In genomic region chr13:115231981-115232380, GRCm38 (mm10) we compare ENCODE assay signal across 18 mouse cellular contexts.
"Had no signal": no experiment of that assay in that cellular context is flagged by ENCODE, and none has a peak within 500 bp of the region (broad histone marks: within the 10 kb centered on the region; RNA-seq: fewer than 3 reads in every experiment).

No protein-coding gene starts in this region.

- H3K27ac ChIP-seq: midbrain, embryonic 10.5 days; neural tube, embryonic 13.5 days; neural tube, embryonic 15.5 days; stomach, embryonic 15.5 days; stomach, postnatal 0 days had no signal

- H3K9me3 ChIP-seq: midbrain, embryonic 10.5 days; neural tube, embryonic 13.5 days; neural tube, embryonic 15.5 days; stomach, embryonic 15.5 days had no signal

- H3K4me2 ChIP-seq: lung, embryonic 14.5 days; neural tube, embryonic 13.5 days; neural tube, embryonic 15.5 days; stomach, embryonic 15.5 days had no signal

- H3K36me3 ChIP-seq: midbrain, embryonic 10.5 days; neural tube, embryonic 13.5 days; neural tube, embryonic 15.5 days; stomach, embryonic 15.5 days had no signal

- H3K4me1 ChIP-seq: midbrain, embryonic 10.5 days; neural tube, embryonic 15.5 days; stomach, embryonic 15.5 days had no signal

- H3K9ac ChIP-seq: lung, embryonic 14.5 days; neural tube, embryonic 13.5 days; neural tube, embryonic 15.5 days; stomach, embryonic 15.5 days had no signal

- ATAC-seq: midbrain, embryonic 16.5 days had no signal

- H3K4me3 ChIP-seq: midbrain, embryonic 10.5 days; myocyte; neural tube, embryonic 13.5 days; neural tube, embryonic 15.5 days; stomach, embryonic 15.5 days had no signal

- DNase-seq: lung, adult 18-20 months; lung, embryonic 14.5 days; lung, postnatal 10 days; lung, postnatal 4 days; midbrain, embryonic 14.5 days; retina, postnatal 1 day; right cerebral cortex, adult 18-20 months; right cerebral cortex, postnatal 14 days; thymus, adult 18-20 months; thymus, postnatal 14 days; thymus, postnatal 36 days had no signal

- H3K27me3 ChIP-seq: neural tube, embryonic 13.5 days; neural tube, embryonic 15.5 days; stomach, embryonic 15.5 days had no signal
